In genomic region chr15:101094979-101095378, GRCm38 (mm10) we compare ENCODE assay signal across 23 mouse cellular contexts. TPM values are rescaled to one million over a fixed set of nuclear protein-coding genes. Genes with fewer than 3 reads are reported as not detected.
A peak's percentile ranks its signal among the peaks of the same experiment; 100 is the strongest.
DNase-seq lines count a peak whose midpoint lies in the region; TF ChIP-seq lines count a peak whose summit lies in the region.
"Had no signal": no experiment of that assay in that cellular context is flagged by ENCODE, and none has a peak within 500 bp of the region (broad histone marks: within the 10 kb centered on the region; RNA-seq: fewer than 3 reads in every experiment).

No protein-coding gene starts in this region.

- no peak for DNase-seq in heart, embryonic 10.5 days (ENCODE audit: low spot score)
- no peak for DNase-seq in heart, adult 11 months
- peak; percentile 87 for DNase-seq in embryo, embryonic 10.5 days (ENCODE audit: low spot score)
- DNase-seq in limb, embryonic 10.5 days (ENCODE audit: low spot score) = peak; percentile 77
- DNase-seq in liver = no peak
- DNase-seq in cerebellum, postnatal 36 days = no peak
- no peak for DNase-seq in kidney, adult 18-20 months
- DNase-seq: cerebellum, postnatal 10 days; heart, adult 18-20 months; kidney, postnatal 14 days; liver, postnatal 0 days; lung, postnatal 36 days; right cerebral cortex, adult 18-20 months had no signal

- H3K4me1 ChIP-seq in heart, embryonic 10.5 days = peaks cover 53% of the 10 kb centered on the region
- peaks cover 85% of the 10 kb centered on the region for H3K4me1 ChIP-seq in E14TG2a.4 (replicated peaks; ENCODE audit: low read depth, low read length)
- peaks cover 80% of the 10 kb centered on the region for H3K4me1 ChIP-seq in limb, embryonic 10.5 days

- H3K4me3 ChIP-seq in heart, embryonic 10.5 days = no peak overlapping the region
- peak overlapping the region; percentile 73 for H3K4me3 ChIP-seq in E14TG2a.4 (replicated peaks; ENCODE audit: low read length)
- 0 out of 2 replicates have a peak overlapping the region, but pooled peaks have one; percentile 2 for H3K4me3 ChIP-seq in limb, embryonic 10.5 days
- H3K4me3 ChIP-seq: forebrain, embryonic 12.5 days; heart, embryonic 15.5 days; hindbrain, embryonic 13.5 days; left cerebral cortex, adult 2 months; limb, embryonic 15.5 days; midbrain, embryonic 12.5 days had no signal

- no peaks in the 10 kb centered on the region for H3K36me3 ChIP-seq in heart, embryonic 10.5 days
- H3K36me3 ChIP-seq in E14TG2a.4 (ENCODE audit: insufficient read depth, low read length) = no peaks in the 10 kb centered on the region
- H3K36me3 ChIP-seq in limb, embryonic 10.5 days = no peaks in the 10 kb centered on the region
- H3K36me3 ChIP-seq: forebrain, embryonic 12.5 days; heart, embryonic 15.5 days; hindbrain, embryonic 13.5 days; limb, embryonic 15.5 days; midbrain, embryonic 12.5 days had no signal

- peaks cover 40% of the 10 kb centered on the region for H3K27me3 ChIP-seq in heart, embryonic 10.5 days (ENCODE audit: insufficient read depth, poor library complexity, severe bottlenecking)
- peaks cover 27% of the 10 kb centered on the region for H3K27me3 ChIP-seq in E14TG2a.4 (ENCODE audit: insufficient read depth, low read length)
- H3K27me3 ChIP-seq in limb, embryonic 10.5 days (ENCODE audit: low read depth, poor library complexity, severe bottlenecking) = no peaks in the 10 kb centered on the region
- H3K27me3 ChIP-seq: hindbrain, embryonic 13.5 days; limb, embryonic 15.5 days; Patski had no signal

- no peak for TF ChIP-seq CTCF in E14TG2a.4 (conservative IDR thresholded peaks at IDR 0.05; ENCODE audit: low read length)

- WGBS in heart, embryonic 10.5 days = 50% methylated on average over 9 of the region's 9 CpGs
- WGBS in limb, embryonic 10.5 days = 8% methylated on average over 9 of the region's 9 CpGs

- H3K27ac ChIP-seq in heart, embryonic 10.5 days = 0 out of 2 replicates have a peak overlapping the region, but pooled peaks have one; percentile 5
- H3K27ac ChIP-seq in limb, embryonic 10.5 days = peak overlapping the region; percentile 89
- H3K27ac ChIP-seq: forebrain, embryonic 12.5 days; heart, embryonic 15.5 days; hindbrain, embryonic 13.5 days; left cerebral cortex, adult 2 months; limb, embryonic 15.5 days had no signal

- H3K9me3 ChIP-seq in heart, embryonic 10.5 days = no peaks in the 10 kb centered on the region
- no peaks in the 10 kb centered on the region for H3K9me3 ChIP-seq in E14TG2a.4 (ENCODE audit: low read length)
- H3K9me3 ChIP-seq in limb, embryonic 10.5 days (replicated peaks) = no peaks in the 10 kb centered on the region
- H3K9me3 ChIP-seq: forebrain, embryonic 12.5 days; heart, embryonic 15.5 days; hindbrain, embryonic 13.5 days; limb, embryonic 15.5 days; midbrain, embryonic 12.5 days had no signal

RNA-seq across cellular contexts. Expression of gene Fignl2, which starts 16.6 kb away (rescaled TPM):
- polyA plus RNA-seq in heart, embryonic 10.5 days (2016; fragmentation: Nextera tagmentation; extraction: Ambion mirVana) = 0.28 and 0.60 TPM in 2 replicates
- polyA plus RNA-seq in limb, embryonic 10.5 days (2016; fragmentation: Nextera tagmentation; extraction: Ambion mirVana) = 0.98 and 1.9 TPM in 2 replicates

RNA-seq across cellular contexts. Expression of gene Ankrd33, which starts 20.6 kb away (rescaled TPM):
- polyA plus RNA-seq in heart, embryonic 10.5 days (2016; fragmentation: Nextera tagmentation; extraction: Ambion mirVana) = not detected in 2 replicates
- not detected in 2 replicates for polyA plus RNA-seq in limb, embryonic 10.5 days (2016; fragmentation: Nextera tagmentation; extraction: Ambion mirVana)
- polyA plus RNA-seq: forebrain, embryonic 12.5 days; heart, embryonic 15.5 days; hindbrain, embryonic 13.5 days; intestine, postnatal 0 days; limb, embryonic 15.5 days; liver, postnatal 0 days; midbrain, embryonic 12.5 days; Patski; small intestine, adult 2 months had no signal

RNA-seq across cellular contexts. Expression of gene Acvrl1, which starts 33.3 kb away (rescaled TPM):
- 2.7 and 5.2 TPM in 2 replicates for polyA plus RNA-seq in heart, embryonic 10.5 days (2016; fragmentation: Nextera tagmentation; extraction: Ambion mirVana)
- 7.2 and 8.3 TPM in 2 replicates for polyA plus RNA-seq in limb, embryonic 10.5 days (2016; fragmentation: Nextera tagmentation; extraction: Ambion mirVana)
- polyA plus RNA-seq: Patski had no signal

RNA-seq across cellular contexts. Expression of gene Gm47841, which starts 47.8 kb away (rescaled TPM):
- polyA plus RNA-seq in heart, embryonic 10.5 days (2016; fragmentation: Nextera tagmentation; extraction: Ambion mirVana) = not detected in 2 replicates
- not detected in 2 replicates for polyA plus RNA-seq in limb, embryonic 10.5 days (2016; fragmentation: Nextera tagmentation; extraction: Ambion mirVana)
- polyA plus RNA-seq: forebrain, embryonic 12.5 days; heart, embryonic 15.5 days; hindbrain, embryonic 13.5 days; intestine, postnatal 0 days; limb, embryonic 15.5 days; liver, postnatal 0 days; midbrain, embryonic 12.5 days; small intestine, adult 2 months had no signal

Comparison
In these comparisons a context has a peak if more than half of its experiments do, and no peak if none do; other contexts are left out.
1. DNase-seq: peak in embryo, embryonic 10.5 days (single experiment) and limb, embryonic 10.5 days (single experiment); none in heart, embryonic 10.5 days (single experiment), heart, adult 11 months (single experiment), liver (single experiment), cerebellum, postnatal 36 days (0 of 2) and kidney, adult 18-20 months (single experiment).